Mouse (Mus musculus) left cerebral cortex, adult 2 months (tissue): ENCODE data around the gene Syce3. TPM values are rescaled to one million over a fixed set of nuclear protein-coding genes. Genes with fewer than 3 reads are reported as not detected.

Experiments
- DNase-seq, 2 experiments: peaks; one replicate each; pipeline ENCODE4 v3.0.0; 2021 to 2022; ENCODE audit warnings: low spot score in 2 of 2, mixed read lengths in 1 of 2; ENCODE audit errors: extremely low spot score in 1 of 2
- H3K27ac ChIP-seq: fragments of 200-600 bp; 2 replicates; pipeline ENCODE4 v1.8.1; 2022
- H3K4me3 ChIP-seq: fragments of 200-600 bp; 2 replicates; pipeline ENCODE4 v1.8.1; 2022
- CTCF ChIP-seq: fragments of 200-600 bp; IDR thresholded peaks from 2 replicates; pipeline ENCODE4 v1.8.1; 2022; ENCODE audit warnings: antibody characterized with exemption, mild to moderate bottlenecking, moderate library complexity
- intact Hi-C: fragments of 180-260 bp; cut with DNase I; formaldehyde crosslinking; loops from one replicate; pipeline ENCODE4 v1.15.1; 2025
- total RNA-seq, 2 experiments: library from RNA; stranded (reverse); gene quantifications; 2 replicates each; pipeline ENCODE4 v1.2.3; 2021

The Syce3 gene
- total RNA-seq, 2 experiments from 2014 or later = not detected

- DNase-seq = no peak
- Histone ChIP-seq H3K27ac (no peak within 1 kb of the TSS), H3K4me3 (no peak within 1 kb of the TSS)
- intact Hi-C loops = no loop called here
- no peak for TF ChIP-seq CTCF
These were observed 33.3 kb downstream of the Syce3 start, which contains the start of gene Tymp for GRCm38 (mm10) chr15:89376957-89377356. Tymp (minus strand) TSS chr15:89377039.

GRCm38 (mm10) chr15:89376040-89376439, 34.3 kb downstream of the Syce3 start:
- no peak for DNase-seq
- H3K27ac ChIP-seq = no peak overlapping the region
- H3K4me3 ChIP-seq = no peak overlapping the region
- intact Hi-C loops = no loop called here
- no peak for TF ChIP-seq CTCF

- DNase-seq = no peak
- intact Hi-C loops = loop anchor here (5.0 kb wide), 1 partner anchor 92 kb away; no protein-coding TSS in a partner anchor
- Histone ChIP-seq H3K27ac (no peak overlapping the region), H3K4me3 (no peak overlapping the region; the same call in 1 of the 2 replicates)
- no peak for TF ChIP-seq CTCF
These were observed 35.3 kb downstream of the Syce3 start for GRCm38 (mm10) chr15:89374801-89375534.

- H3K4me3 ChIP-seq = peak overlapping the region; percentile 83
- intact Hi-C loops = loop anchor here (5.0 kb wide), 1 partner anchor 93 kb away; no protein-coding TSS in a partner anchor
- H3K27ac ChIP-seq = peak overlapping the region; percentile 98
- no peak for DNase-seq
- no peak for TF ChIP-seq CTCF
These were observed 36.0 kb downstream of the Syce3 start for GRCm38 (mm10) chr15:89374340-89374739.

GRCm38 (mm10) chr15:89373762-89374248, 36.5 kb downstream of the Syce3 start, which contains the start of gene Sco2:
Sco2 (minus strand) TSS chr15:89373846.
- Histone ChIP-seq H3K4me3 (peak within 1 kb of the TSS; percentile 83), H3K27ac (peak within 1 kb of the TSS; percentile 98)
- TF ChIP-seq CTCF = peak; percentile 94
- intact Hi-C loops = loop anchor here (1.0 to 5.0 kb wide), 3 partner anchors 17 to 93 kb away; partner anchors contain the start of gene Sbf1
- peak; percentile 90 to 94 for DNase-seq

GRCm38 (mm10) chr15:89373027-89373761, 37.1 kb downstream of the Syce3 start:
- DNase-seq = peak; percentile 82 to 83
- intact Hi-C loops = loop anchor here (1.0 to 5.0 kb wide), 3 partner anchors 16 to 94 kb away; partner anchors contain the start of gene Sbf1
- TF ChIP-seq CTCF = peak; percentile 63
- Histone ChIP-seq H3K27ac (peak overlapping the region; percentile 98), H3K4me3 (peak overlapping the region; percentile 83)

- no peak for DNase-seq
- peak overlapping the region; percentile 98 for H3K27ac ChIP-seq
- TF ChIP-seq CTCF = no peak
- intact Hi-C loops = loop anchor here (2.0 to 5.0 kb wide), 2 partner anchors 16 to 95 kb away; no protein-coding TSS in a partner anchor
- H3K4me3 ChIP-seq = peak overlapping the region; percentile 83
These were observed 37.8 kb downstream of the Syce3 start for GRCm38 (mm10) chr15:89372536-89372935.

GRCm38 (mm10) chr15:89372068-89372467, 38.2 kb downstream of the Syce3 start:
- no peak for TF ChIP-seq CTCF
- Histone ChIP-seq H3K27ac (no peak overlapping the region), H3K4me3 (no peak overlapping the region)
- no peak for DNase-seq
- intact Hi-C loops = loop anchor here (2.0 to 5.0 kb wide), 2 partner anchors 15 to 95 kb away; no protein-coding TSS in a partner anchor

- DNase-seq = no peak
- TF ChIP-seq CTCF = no peak
- Histone ChIP-seq H3K27ac (no peak overlapping the region), H3K4me3 (no peak overlapping the region)
- intact Hi-C loops = no loop called here
These were observed 45.2 kb downstream of the Syce3 start for GRCm38 (mm10) chr15:89365141-89365551.

GRCm38 (mm10) chr15:89363051-89363450, 47.3 kb downstream of the Syce3 start:
- Histone ChIP-seq H3K4me3 (no peak overlapping the region), H3K27ac (no peak overlapping the region)
- DNase-seq = no peak
- no peak for TF ChIP-seq CTCF
- intact Hi-C loops = no loop called here

GRCm38 (mm10) chr15:89358784-89359183, 51.5 kb downstream of the Syce3 start:
- intact Hi-C loops = no loop called here
- Histone ChIP-seq H3K4me3 (no peak overlapping the region), H3K27ac (no peak overlapping the region)
- no peak for TF ChIP-seq CTCF
- DNase-seq = no peak

- intact Hi-C loops = loop anchor here (2.0 kb wide), 1 partner anchor 16 kb away; the partner anchor contains the start of gene Sco2
- TF ChIP-seq CTCF = no peak
- Histone ChIP-seq H3K4me3 (peak overlapping the region; percentile 87), H3K27ac (peak overlapping the region; percentile 82)
- DNase-seq = peak in 1 of 2 experiments; percentile 40
These were observed 53.9 kb downstream of the Syce3 start for GRCm38 (mm10) chr15:89356372-89356771.
